Mouse (Mus musculus): Measurements from ENCODE around the gene 4833423E24Rik. TPM values are rescaled to one million over a fixed set of nuclear protein-coding genes. Genes with fewer than 3 reads are reported as not detected.

4833423E24Rik gene
- polyA plus RNA-seq, 1 experiment = not detected

- H3K4me3 ChIP-seq (ENCODE audit: insufficient read depth, low read length) = no peak overlapping the region
- TF ChIP-seq POLR2A (IDR thresholded peaks at IDR 0.05; ENCODE audit: low read depth, low read length) = no peak
- no peak for TF ChIP-seq CTCF (IDR thresholded peaks at IDR 0.05; ENCODE audit: borderline replicate concordance, insufficient read depth, low read length)
- H3K4me1 ChIP-seq (ENCODE audit: control insufficient read depth, insufficient read depth, low read length) = no peaks in the 10 kb centered on the region
- H3K27ac ChIP-seq (ENCODE audit: insufficient read depth, low read length) = no peak overlapping the region
Measured at GRCm38 (mm10) chr2:85466801-85467325, 52.0 kb downstream of the 4833423E24Rik start.

- no peak for TF ChIP-seq POLR2A (IDR thresholded peaks at IDR 0.05; ENCODE audit: low read depth, low read length)
- TF ChIP-seq CTCF (IDR thresholded peaks at IDR 0.05; ENCODE audit: borderline replicate concordance, insufficient read depth, low read length) = no peak
- Histone ChIP-seq H3K4me1 (ENCODE audit: control insufficient read depth, insufficient read depth, low read length) (no peaks in the 10 kb centered on the region), H3K27ac (ENCODE audit: insufficient read depth, low read length) (no peak within 1 kb of the TSS), H3K4me3 (ENCODE audit: insufficient read depth, low read length) (no peak within 1 kb of the TSS)
Measured at GRCm38 (mm10) chr2:85443539-85443938, 75.3 kb downstream of the 4833423E24Rik start, which contains the start of gene Olfr995. Gene Olfr995, minus strand, starts transcription at chr2:85443639.

GRCm38 (mm10) chr2:85442546-85442945 lies 76.3 kb downstream of the 4833423E24Rik start:
- Histone ChIP-seq H3K4me1 (ENCODE audit: control insufficient read depth, insufficient read depth, low read length) (no peaks in the 10 kb centered on the region), H3K4me3 (ENCODE audit: insufficient read depth, low read length) (no peak overlapping the region), H3K27ac (ENCODE audit: insufficient read depth, low read length) (no peak overlapping the region)
- TF ChIP-seq POLR2A (IDR thresholded peaks at IDR 0.05; ENCODE audit: low read depth, low read length) = no peak
- no peak for TF ChIP-seq CTCF (IDR thresholded peaks at IDR 0.05; ENCODE audit: borderline replicate concordance, insufficient read depth, low read length)

GRCm38 (mm10) chr2:85436351-85436750 lies 82.5 kb downstream of the 4833423E24Rik start, which contains the start of gene Olfr994:
Gene Olfr994, minus strand, starts transcription at chr2:85436451.
- Histone ChIP-seq H3K27ac (ENCODE audit: insufficient read depth, low read length) (no peak within 1 kb of the TSS), H3K4me1 (ENCODE audit: control insufficient read depth, insufficient read depth, low read length) (no peaks in the 10 kb centered on the region), H3K4me3 (ENCODE audit: insufficient read depth, low read length) (no peak within 1 kb of the TSS)
- TF ChIP-seq CTCF (IDR thresholded peaks at IDR 0.05; ENCODE audit: borderline replicate concordance, insufficient read depth, low read length) (no peak), POLR2A (IDR thresholded peaks at IDR 0.05; ENCODE audit: low read depth, low read length) (no peak)

Other genes starting within 250 kb of the 4833423E24Rik start
- not detected in 2 replicates for gene Olfr987, start 179.7 kb downstream of the 4833423E24Rik start, polyA plus RNA-seq (2011; ENCODE audit: insufficient read length, low read depth, missing spikeins)
- not detected in 2 replicates for gene Olfr988, start 155.8 kb downstream of the 4833423E24Rik start, polyA plus RNA-seq (2011; ENCODE audit: insufficient read length, low read depth, missing spikeins)
- gene Olfr992, start 109.6 kb downstream of the 4833423E24Rik start, polyA plus RNA-seq (2011; ENCODE audit: insufficient read length, low read depth, missing spikeins) = not detected in 2 replicates
- not detected in 2 replicates for gene Olfr993, start 104.1 kb downstream of the 4833423E24Rik start, polyA plus RNA-seq (2011; ENCODE audit: insufficient read length, low read depth, missing spikeins)
- gene Olfr994, start 82.6 kb downstream of the 4833423E24Rik start, polyA plus RNA-seq (2011; ENCODE audit: insufficient read length, low read depth, missing spikeins) = not detected in 2 replicates
- not detected in 2 replicates for gene Olfr995, start 75.4 kb downstream of the 4833423E24Rik start, polyA plus RNA-seq (2011; ENCODE audit: insufficient read length, low read depth, missing spikeins)
- gene Olfr996, start 60.2 kb upstream of the 4833423E24Rik start, polyA plus RNA-seq (2011; ENCODE audit: insufficient read length, low read depth, missing spikeins) = not detected in 2 replicates
- not detected in 2 replicates for gene Olfr998, start 69.9 kb upstream of the 4833423E24Rik start, polyA plus RNA-seq (2011; ENCODE audit: insufficient read length, low read depth, missing spikeins)
- gene Olfr1000, start 92.9 kb upstream of the 4833423E24Rik start, polyA plus RNA-seq (2011; ENCODE audit: insufficient read length, low read depth, missing spikeins) = not detected in 2 replicates
- gene Olfr1002, start 131.7 kb upstream of the 4833423E24Rik start, polyA plus RNA-seq (2011; ENCODE audit: insufficient read length, low read depth, missing spikeins) = not detected in 2 replicates
- not detected in 2 replicates for gene Olfr154, start 145.4 kb upstream of the 4833423E24Rik start, polyA plus RNA-seq (2011; ENCODE audit: insufficient read length, low read depth, missing spikeins)
- gene Olfr1006, start 159.7 kb upstream of the 4833423E24Rik start, polyA plus RNA-seq (2011; ENCODE audit: insufficient read length, low read depth, missing spikeins) = not detected in 2 replicates
- not detected in 2 replicates for gene Olfr1008, start 170.4 kb upstream of the 4833423E24Rik start, polyA plus RNA-seq (2011; ENCODE audit: insufficient read length, low read depth, missing spikeins)
- not detected in 2 replicates for gene Olfr1009, start 196.4 kb upstream of the 4833423E24Rik start, polyA plus RNA-seq (2011; ENCODE audit: insufficient read length, low read depth, missing spikeins)
- gene Olfr1012, start 243.7 kb upstream of the 4833423E24Rik start, polyA plus RNA-seq (2011; ENCODE audit: insufficient read length, low read depth, missing spikeins) = not detected in 2 replicates
- gene Olfr1013, start 248.1 kb upstream of the 4833423E24Rik start, polyA plus RNA-seq (2011; ENCODE audit: insufficient read length, low read depth, missing spikeins) = not detected in 2 replicates

All from embryonic fibroblast, embryonic 13.5 days (primary cell).